Mouse (Mus musculus) erythroblast, embryonic 14.5 days (primary cell): ENCODE results near the gene Eef2. TPM values are rescaled to one million over a fixed set of nuclear protein-coding genes. Genes with fewer than 3 reads are reported as not detected.

Experiments used
- H3K27me3 ChIP-seq: 2 replicates; pipeline ENCODE4 v1.6.1; 2012; ENCODE audit warnings: inconsistent platforms; ENCODE audit not compliant: control insufficient read depth
- H3K36me3 ChIP-seq: 2 replicates; pipeline ENCODE4 v1.6.1; 2012; ENCODE audit warnings: mild to moderate bottlenecking, inconsistent platforms; ENCODE audit not compliant: control insufficient read depth
- H3K4me1 ChIP-seq: 2 replicates; pipeline ENCODE4 v1.6.1; 2012; ENCODE audit warnings: inconsistent platforms; ENCODE audit not compliant: control insufficient read depth
- H3K4me3 ChIP-seq: replicated peaks from 2 replicates; pipeline ENCODE3; 2012; ENCODE audit warnings: moderate library complexity, mild to moderate bottlenecking, inconsistent platforms
- H3K9me3 ChIP-seq: 2 replicates; pipeline ENCODE4 v1.6.1; 2012; ENCODE audit warnings: low read length, inconsistent platforms, mixed read lengths; ENCODE audit not compliant: control insufficient read depth
- GATA1 ChIP-seq: IDR thresholded peaks from 2 replicates; pipeline ENCODE4 v1.6.1; 2012; ENCODE audit warnings: low read length, inconsistent platforms, mixed read lengths
- TAL1 ChIP-seq: IDR thresholded peaks from 3 replicates; pipeline ENCODE4 v1.6.1; 2012; ENCODE audit warnings: low read length, inconsistent platforms, mixed read lengths
- polyA plus RNA-seq: library from polyadenylated mRNA; stranded (reverse); fragments of >175 nt; gene quantifications from 2 replicates; pipeline ENCODE4 v1.2.3, GENCODE M21; 2012

The Eef2 gene
- polyA plus RNA-seq, 1 experiment: 124 TPM

- TF ChIP-seq GATA1: no peak
- no peak for TF ChIP-seq TAL1
These were observed 31.8 kb upstream of the Eef2 start for GRCm38 (mm10) chr10:81144667-81145066.

GRCm38 (mm10) chr10:81145307-81145706 lies 31.1 kb upstream of the Eef2 start:
- Histone ChIP-seq H3K4me3 (no peak overlapping the region), H3K27me3 (peaks cover 6% of the 10 kb centered on the region; the same call in 1 of the 2 replicates), H3K9me3 (peaks cover 68% of the 10 kb centered on the region), H3K4me1 (peaks cover 77% of the 10 kb centered on the region), H3K36me3 (peaks cover 100% of the 10 kb centered on the region)
- TF ChIP-seq GATA1 (no peak), TAL1 (no peak)

More at GRCm38 (mm10) chr10:81144667-81145066, 31.8 kb upstream of the Eef2 start:
- H3K4me3 ChIP-seq: no peak overlapping the region
- H3K36me3 ChIP-seq: peaks cover 100% of the 10 kb centered on the region
- H3K9me3 ChIP-seq: peaks cover 65% of the 10 kb centered on the region
- H3K27me3 ChIP-seq: peaks cover 6% of the 10 kb centered on the region; the same call in 1 of the 2 replicates
- H3K4me1 ChIP-seq: peaks cover 80% of the 10 kb centered on the region

- peaks cover 68% of the 10 kb centered on the region for H3K9me3 ChIP-seq
- TF ChIP-seq TAL1 (no peak), GATA1 (no peak)
- H3K4me1 ChIP-seq: peaks cover 74% of the 10 kb centered on the region
- peaks cover 100% of the 10 kb centered on the region for H3K36me3 ChIP-seq
- no peak overlapping the region for H3K4me3 ChIP-seq
- H3K27me3 ChIP-seq: peaks cover 6% of the 10 kb centered on the region; the same call in 1 of the 2 replicates
These were observed 30.7 kb upstream of the Eef2 start for GRCm38 (mm10) chr10:81145778-81146177.

- H3K4me3 ChIP-seq: no peak overlapping the region
- H3K4me1 ChIP-seq: peaks cover 69% of the 10 kb centered on the region
- H3K36me3 ChIP-seq: peaks cover 99% of the 10 kb centered on the region
- TF ChIP-seq GATA1: no peak
- no peak for TF ChIP-seq TAL1
- peaks cover 6% of the 10 kb centered on the region; the same call in 1 of the 2 replicates for H3K27me3 ChIP-seq
- H3K9me3 ChIP-seq: peaks cover 68% of the 10 kb centered on the region
These were observed 30.1 kb upstream of the Eef2 start for GRCm38 (mm10) chr10:81146296-81146695.

GRCm38 (mm10) chr10:81151261-81151660 lies 25.2 kb upstream of the Eef2 start:
- Histone ChIP-seq H3K36me3 (peaks cover 99% of the 10 kb centered on the region), H3K27me3 (peaks cover 6% of the 10 kb centered on the region; the same call in 1 of the 2 replicates), H3K4me1 (peaks cover 29% of the 10 kb centered on the region), H3K9me3 (peaks cover 46% of the 10 kb centered on the region), H3K4me3 (no peak overlapping the region)
- TF ChIP-seq GATA1 (no peak), TAL1 (no peak)

- no peak for TF ChIP-seq GATA1
- no peak for TF ChIP-seq TAL1
- Histone ChIP-seq H3K4me3 (no peak overlapping the region), H3K9me3 (peaks cover 33% of the 10 kb centered on the region), H3K4me1 (peaks cover 20% of the 10 kb centered on the region), H3K27me3 (peaks cover 6% of the 10 kb centered on the region; the same call in 1 of the 2 replicates), H3K36me3 (peaks cover 99% of the 10 kb centered on the region)
These were observed 23.8 kb upstream of the Eef2 start for GRCm38 (mm10) chr10:81152609-81153008.

GRCm38 (mm10) chr10:81154313-81154712 lies 22.1 kb upstream of the Eef2 start:
- H3K4me1 ChIP-seq: peaks cover 23% of the 10 kb centered on the region
- H3K9me3 ChIP-seq: peaks cover 20% of the 10 kb centered on the region
- no peaks in the 10 kb centered on the region for H3K27me3 ChIP-seq
- TF ChIP-seq GATA1 (no peak), TAL1 (no peak)
- H3K4me3 ChIP-seq: no peak overlapping the region
- H3K36me3 ChIP-seq: peaks cover 99% of the 10 kb centered on the region

- H3K27me3 ChIP-seq: no peaks in the 10 kb centered on the region
- TF ChIP-seq TAL1 (no peak), GATA1 (no peak)
- peaks cover 17% of the 10 kb centered on the region for H3K9me3 ChIP-seq
- H3K4me1 ChIP-seq: peaks cover 23% of the 10 kb centered on the region
- H3K36me3 ChIP-seq: peaks cover 97% of the 10 kb centered on the region
- no peak overlapping the region for H3K4me3 ChIP-seq
These were observed 21.7 kb upstream of the Eef2 start for GRCm38 (mm10) chr10:81154736-81155135.

- Histone ChIP-seq H3K27me3 (no peaks in the 10 kb centered on the region), H3K4me1 (peaks cover 70% of the 10 kb centered on the region), H3K4me3 (no peak overlapping the region), H3K9me3 (no peaks in the 10 kb centered on the region), H3K36me3 (peaks cover 87% of the 10 kb centered on the region)
- TF ChIP-seq TAL1: no peak
- no peak for TF ChIP-seq GATA1
These were observed 14.7 kb upstream of the Eef2 start for GRCm38 (mm10) chr10:81161602-81162317.

- peaks cover 82% of the 10 kb centered on the region for H3K36me3 ChIP-seq
- no peak for TF ChIP-seq GATA1
- TF ChIP-seq TAL1: no peak
- H3K9me3 ChIP-seq: no peaks in the 10 kb centered on the region
- H3K4me3 ChIP-seq: no peak overlapping the region
- H3K27me3 ChIP-seq: no peaks in the 10 kb centered on the region
- peaks cover 75% of the 10 kb centered on the region for H3K4me1 ChIP-seq
These were observed 14.1 kb upstream of the Eef2 start for GRCm38 (mm10) chr10:81162318-81162652.
